Mouse (Mus musculus) embryo, embryonic 11.5 days (tissue): Measurements from ENCODE around the gene Foxk1.

ENCODE experiments used
- DNase-seq: peaks from one replicate; pipeline ENCODE4 v3.0.0-alpha.2; 2012; ENCODE audit warnings: low read depth, low spot score

Foxk1 gene

GRCm38 (mm10) chr5:142400981-142401640 is at the start of gene Foxk1:
Gene Foxk1 (plus strand): TSS chr5:142401497.
- DNase-seq: peak; percentile 86

GRCm38 (mm10) chr5:142352336-142352892 is 48.9 kb upstream of the Foxk1 start:
- DNase-seq: no peak

GRCm38 (mm10) chr5:142355144-142355543 is 46.2 kb upstream of the Foxk1 start:
- no peak for DNase-seq

GRCm38 (mm10) chr5:142361166-142361565 is 40.1 kb upstream of the Foxk1 start:
- DNase-seq: no peak

GRCm38 (mm10) chr5:142362894-142363293 is 38.4 kb upstream of the Foxk1 start:
- DNase-seq: no peak

- no peak for DNase-seq
Observed at GRCm38 (mm10) chr5:142364095-142364494, 37.2 kb upstream of the Foxk1 start.

- DNase-seq: peak; percentile 92
Observed at GRCm38 (mm10) chr5:142367085-142368081, 33.9 kb upstream of the Foxk1 start.

- DNase-seq: no peak
Observed at GRCm38 (mm10) chr5:142368122-142368521, 33.2 kb upstream of the Foxk1 start.

- no peak for DNase-seq
Observed at GRCm38 (mm10) chr5:142370406-142371171, 30.7 kb upstream of the Foxk1 start.

GRCm38 (mm10) chr5:142371172-142372155 is 29.8 kb upstream of the Foxk1 start:
- DNase-seq: no peak

GRCm38 (mm10) chr5:142372207-142372606 is 29.1 kb upstream of the Foxk1 start:
- DNase-seq: no peak

GRCm38 (mm10) chr5:142374343-142374742 is 27.0 kb upstream of the Foxk1 start:
- no peak for DNase-seq

GRCm38 (mm10) chr5:142375641-142376040 is 25.7 kb upstream of the Foxk1 start:
- DNase-seq: no peak

- DNase-seq: no peak
Observed at GRCm38 (mm10) chr5:142376071-142376470, 25.2 kb upstream of the Foxk1 start.

GRCm38 (mm10) chr5:142378068-142378467 is 23.2 kb upstream of the Foxk1 start:
- DNase-seq: no peak

- DNase-seq: no peak
Observed at GRCm38 (mm10) chr5:142380491-142380890, 20.8 kb upstream of the Foxk1 start.

- no peak for DNase-seq
Observed at GRCm38 (mm10) chr5:142384911-142385660, 16.2 kb upstream of the Foxk1 start.

- no peak for DNase-seq
Observed at GRCm38 (mm10) chr5:142386329-142386728, 15.0 kb upstream of the Foxk1 start.
